Mouse (Mus musculus) adrenal gland, adult 10 weeks (tissue): ENCODE results near the gene Atraid. TPM values are rescaled to one million over a fixed set of nuclear protein-coding genes. Genes with fewer than 3 reads are reported as not detected.

Source experiments
- polyA plus RNA-seq: library from polyadenylated mRNA; stranded (reverse); fragments of 350-450 nt; fragmentation: Illumina TruSeq; extraction: RNeasy Lipid Tissue Mini Kit (QIAGEN cat#74804); gene quantifications from one replicate; pipeline ENCODE4 v1.2.3, GENCODE M21; 2014; ENCODE audit warnings: low read depth, low replicate concordance

The Atraid gene
- polyA plus RNA-seq, result 125 TPM

GRCm38 (mm10) chr5:31047848-31048762 is at the start of gene Atraid:
Gene Atraid (plus strand): TSS chr5:31048312.

GRCm38 (mm10) chr5:31048763-31049641 is 890 bp downstream of the Atraid start, which contains the start of gene Slc5a6:
Gene Slc5a6 (minus strand): TSS chr5:31048924.

GRCm38 (mm10) chr5:31054261-31055215 is 6.4 kb downstream of the Atraid start, which contains the start of gene Cad:
Gene Cad (plus strand): TSS chr5:31054780.

Other genes with a start within 250 kb of the Atraid start
- 37.1 TPM for gene Mapre3, start 233.7 kb upstream of the Atraid start, polyA plus RNA-seq
- gene Tmem214, start 180.3 kb upstream of the Atraid start, polyA plus RNA-seq, result 15.0 TPM
- gene Agbl5, start 159.6 kb upstream of the Atraid start, polyA plus RNA-seq, result 2.1 TPM
- 273 TPM for gene Ost4, start 140.5 kb upstream of the Atraid start, polyA plus RNA-seq
- gene Emilin1, start 134.9 kb upstream of the Atraid start, polyA plus RNA-seq, result not detected
- gene Khk, start 126.9 kb upstream of the Atraid start, polyA plus RNA-seq, result not detected
- not detected for gene Cgref1, start 102.7 kb upstream of the Atraid start, polyA plus RNA-seq
- gene Preb, start 88.0 kb upstream of the Atraid start, polyA plus RNA-seq, result 19.2 TPM
- 0.82 TPM for gene Tcf23, start 79.7 kb upstream of the Atraid start, polyA plus RNA-seq
- 4.0 TPM for gene Slc5a6, start 612 bp downstream of the Atraid start, polyA plus RNA-seq
- 0.76 TPM for gene Cad, start 6.5 kb downstream of the Atraid start, polyA plus RNA-seq
- gene Dnajc5g, start 58.0 kb downstream of the Atraid start, polyA plus RNA-seq, result not detected
- gene Slc30a3, start 59.9 kb downstream of the Atraid start, polyA plus RNA-seq, result not detected
- gene Trim54, start 68.4 kb downstream of the Atraid start, polyA plus RNA-seq, result not detected
- gene Ucn, start 90.5 kb downstream of the Atraid start, polyA plus RNA-seq, result not detected
- 88.7 TPM for gene Mpv17, start 105.9 kb downstream of the Atraid start, polyA plus RNA-seq
- gene Gm29609, start 131.6 kb downstream of the Atraid start, polyA plus RNA-seq, result 0.35 TPM
- gene Gtf3c2, start 131.8 kb downstream of the Atraid start, polyA plus RNA-seq, result 47.4 TPM
- 72.7 TPM for gene Snx17, start 144.9 kb downstream of the Atraid start, polyA plus RNA-seq
- gene Eif2b4, start 145.1 kb downstream of the Atraid start, polyA plus RNA-seq, result 2.9 TPM
- 1.3 TPM for gene Zfp513, start 154.0 kb downstream of the Atraid start, polyA plus RNA-seq
- 30.8 TPM for gene Ppm1g, start 172.4 kb downstream of the Atraid start, polyA plus RNA-seq
- 91.5 TPM for gene Nrbp1, start 192.6 kb downstream of the Atraid start, polyA plus RNA-seq
- not detected for gene Gm9970, start 192.9 kb downstream of the Atraid start, polyA plus RNA-seq
- gene Krtcap3, start 203.4 kb downstream of the Atraid start, polyA plus RNA-seq, result not detected
- 14.0 TPM for gene Ift172, start 242.8 kb downstream of the Atraid start, polyA plus RNA-seq
- 3.6 TPM for gene Fndc4, start 247.8 kb downstream of the Atraid start, polyA plus RNA-seq
- not detected for gene Gckr, start 249.1 kb downstream of the Atraid start, polyA plus RNA-seq